Mouse (Mus musculus) ES-Bruce4 (cell line): ENCODE results near the gene Akap13.

Experiments used
- CTCF ChIP-seq: IDR thresholded peaks from one replicate; pipeline ENCODE4 v1.8.1; 2011; ENCODE audit warnings: low read depth, low read length
- EP300 ChIP-seq: IDR thresholded peaks from 2 replicates; pipeline ENCODE4 v1.6.1; 2011; ENCODE audit warnings: low read depth, low read length; ENCODE audit not compliant: insufficient read depth
- POLR2A ChIP-seq: IDR thresholded peaks from one replicate; pipeline ENCODE4 v1.8.1; 2011; ENCODE audit warnings: low read length; ENCODE audit not compliant: insufficient read depth

GRCm38 (mm10) chr7:75785388-75786328 is 330.3 kb downstream of the Akap13 start:
- TF ChIP-seq POLR2A (no peak), EP300 (no peak), CTCF (no peak)
